Mouse (Mus musculus) cerebellum, postnatal 14 days (tissue): ENCODE data around the gene Abca4.
A peak's percentile ranks its signal among the peaks of the same experiment; 100 is the strongest.

Experiments used
- DNase-seq, 2 experiments: peaks; one replicate each; pipeline ENCODE4 v3.0.0; 2021; ENCODE audit warnings: mixed read lengths in 2 of 2

Abca4 gene

DNA sequence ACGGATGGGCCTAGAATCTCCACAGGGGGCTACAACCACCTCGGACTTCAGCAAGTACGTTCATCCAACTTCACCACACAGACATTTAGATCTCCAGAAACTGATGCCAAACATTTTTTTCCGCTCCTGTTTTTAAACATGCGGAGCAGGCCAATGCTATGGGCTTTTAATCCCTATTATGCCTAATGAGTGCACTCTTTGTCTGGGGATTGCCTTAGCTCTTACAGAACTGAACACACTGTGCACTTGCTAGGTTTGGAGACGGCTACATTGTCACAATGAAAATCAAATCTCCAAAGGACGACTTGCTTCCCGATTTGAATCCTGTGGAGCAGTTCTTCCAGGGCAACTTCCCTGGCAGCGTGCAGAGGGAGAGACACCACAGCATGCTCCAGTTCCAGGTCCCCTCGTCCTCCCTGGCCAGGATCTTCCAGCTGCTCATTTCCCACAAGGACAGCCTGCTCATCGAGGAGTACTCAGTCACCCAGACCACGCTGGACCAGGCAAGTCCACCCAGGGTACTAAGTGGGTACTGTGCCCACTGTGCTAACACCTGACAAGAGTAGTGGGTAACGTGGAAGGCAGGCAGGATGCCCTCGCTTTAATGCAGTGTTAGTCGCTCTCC, 129.4 kb downstream of the Abca4 start:
- DNase-seq, result no peak

DNA sequence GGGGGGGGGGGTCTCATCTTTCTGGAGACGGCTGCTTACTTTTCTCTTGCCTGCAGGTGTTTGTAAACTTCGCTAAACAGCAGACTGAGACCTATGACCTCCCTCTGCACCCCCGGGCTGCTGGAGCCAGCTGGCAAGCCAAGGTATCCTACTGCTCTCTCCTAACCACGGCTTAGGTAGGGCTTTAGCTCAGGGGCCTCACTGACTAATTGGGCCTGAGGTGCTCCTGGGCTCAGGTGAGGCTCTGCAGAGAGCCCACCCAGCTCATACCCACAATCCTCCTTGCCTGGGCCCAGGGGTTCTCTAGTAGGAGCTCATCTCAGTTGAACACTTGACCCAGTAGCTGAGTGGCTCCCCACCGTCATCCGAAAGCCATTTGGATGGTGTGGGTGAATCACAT, 131.8 kb downstream of the Abca4 start:
- DNase-seq, result peak in 1 of 2 experiments; percentile 26

- peak; percentile 97 for DNase-seq
These were observed 132.6 kb downstream of the Abca4 start for GRCm38 (mm10) chr3:122176706-122177390.

GRCm38 (mm10) chr3:122184109-122184508, 139.9 kb downstream of the Abca4 start:
- DNase-seq, result no peak

- no peak for DNase-seq
These were observed 142.7 kb downstream of the Abca4 start for GRCm38 (mm10) chr3:122186975-122187374.

- DNase-seq, result no peak
These were observed 152.5 kb downstream of the Abca4 start for GRCm38 (mm10) chr3:122196621-122197298.

DNA sequence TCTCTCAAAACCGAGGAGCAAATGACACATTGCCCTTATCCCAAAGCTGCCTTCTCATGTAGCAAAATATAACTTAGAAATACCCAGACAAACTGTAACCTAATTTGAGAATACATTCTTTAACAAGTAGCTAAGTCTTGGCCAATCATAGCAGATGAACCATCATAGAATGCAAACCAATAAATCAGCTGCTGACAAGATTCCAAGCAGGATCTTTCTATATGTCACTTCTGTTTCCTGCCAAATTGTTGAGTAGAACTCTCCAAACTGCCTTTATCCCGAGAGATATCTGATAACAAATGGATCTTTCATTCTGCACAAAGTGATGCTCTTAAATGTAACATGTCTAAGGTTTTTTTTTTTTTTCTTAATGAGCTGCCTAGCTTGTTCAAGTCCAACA, 154.3 kb downstream of the Abca4 start:
- no peak for DNase-seq

DNA sequence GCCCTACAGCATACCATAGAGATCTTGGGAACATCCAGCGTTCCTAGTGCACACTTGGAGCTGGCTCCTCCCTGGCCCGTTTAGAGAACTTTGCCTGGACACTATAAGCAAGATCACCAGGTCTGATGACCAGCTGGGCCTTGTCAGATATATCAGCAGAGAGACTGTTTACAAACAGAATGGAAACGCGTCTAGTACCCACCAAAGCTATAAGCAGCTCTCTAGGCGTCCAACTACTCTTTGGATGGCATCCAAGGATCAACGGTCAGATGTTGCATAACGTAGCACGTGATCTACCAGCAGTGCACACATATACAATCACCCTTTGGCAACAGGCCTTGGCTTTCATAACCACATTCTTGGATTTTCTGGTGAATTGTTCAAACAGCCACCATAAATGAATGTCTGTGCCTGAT, 154.7 kb downstream of the Abca4 start:
- peak in 1 of 2 experiments; percentile 30 for DNase-seq

- DNase-seq, result no peak
These were observed 155.4 kb downstream of the Abca4 start for GRCm38 (mm10) chr3:122199600-122199999.

DNA sequence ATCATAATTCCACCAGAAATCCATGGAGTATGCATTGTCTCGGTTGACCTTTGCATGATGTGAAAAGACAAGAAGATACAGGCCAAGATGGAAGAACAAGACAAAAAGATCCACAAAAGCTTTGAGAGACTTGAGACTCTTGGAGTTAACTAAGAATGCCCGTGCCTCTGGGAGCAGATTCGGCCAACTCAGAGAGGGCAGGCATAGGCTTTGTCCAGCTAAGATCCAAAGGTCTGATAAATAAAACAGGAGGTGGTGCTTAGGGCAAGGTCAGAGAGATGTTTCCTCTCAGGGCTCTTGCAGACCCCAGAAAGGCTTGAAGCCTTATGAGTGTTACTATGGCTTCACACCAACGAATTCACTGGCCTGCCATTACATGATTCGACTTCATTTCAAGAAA, 155.8 kb downstream of the Abca4 start:
- no peak for DNase-seq

GRCm38 (mm10) chr3:122200447-122200846, 156.2 kb downstream of the Abca4 start:
- DNase-seq, result no peak

DNA sequence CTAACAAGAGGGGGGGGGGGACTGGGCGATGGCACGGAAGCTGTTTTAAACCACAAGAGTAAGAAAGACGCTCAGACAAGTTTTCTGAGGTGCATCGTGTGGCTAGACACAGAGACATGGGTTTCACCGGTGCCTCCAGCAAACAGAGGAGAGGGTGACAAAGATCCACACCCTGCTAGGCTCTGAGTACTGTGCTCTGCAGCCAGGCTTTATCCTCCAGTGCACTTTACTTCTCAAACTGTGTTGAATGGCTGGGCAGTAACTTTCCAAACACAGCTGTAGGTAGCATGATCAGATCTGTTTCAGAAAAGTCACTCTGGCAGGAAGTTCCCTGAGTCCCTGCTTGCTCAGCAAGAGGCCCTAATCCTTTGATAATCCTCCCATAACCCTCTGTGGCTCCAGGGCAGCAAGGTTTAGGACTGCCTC, 158.1 kb downstream of the Abca4 start:
- DNase-seq, result no peak

GRCm38 (mm10) chr3:122203675-122204329, 159.6 kb downstream of the Abca4 start:
- DNase-seq, result no peak

DNA sequence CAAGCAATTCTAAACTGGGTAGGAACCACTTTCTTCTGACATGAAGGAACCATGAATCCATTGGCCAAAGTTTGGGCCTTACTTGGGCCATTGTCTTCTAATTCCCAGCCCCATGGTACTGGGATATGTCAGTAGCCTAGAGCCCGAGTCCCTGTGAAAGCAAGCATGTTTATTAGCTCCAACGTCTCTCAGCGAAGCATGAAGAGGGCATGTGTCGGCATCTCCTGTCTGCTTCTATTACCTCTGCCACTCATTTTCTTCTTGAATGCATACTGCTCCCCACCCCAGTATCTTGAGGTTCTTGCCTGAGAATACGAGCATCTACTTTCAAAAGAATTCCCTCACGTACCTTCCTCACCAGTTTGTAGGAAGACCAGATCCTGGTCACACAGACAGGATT, 161.5 kb downstream of the Abca4 start:
- peak in 1 of 2 experiments; percentile 55 for DNase-seq

GRCm38 (mm10) chr3:122206279-122207070, 162.2 kb downstream of the Abca4 start:
- peak; percentile 97 to 99 for DNase-seq

DNA sequence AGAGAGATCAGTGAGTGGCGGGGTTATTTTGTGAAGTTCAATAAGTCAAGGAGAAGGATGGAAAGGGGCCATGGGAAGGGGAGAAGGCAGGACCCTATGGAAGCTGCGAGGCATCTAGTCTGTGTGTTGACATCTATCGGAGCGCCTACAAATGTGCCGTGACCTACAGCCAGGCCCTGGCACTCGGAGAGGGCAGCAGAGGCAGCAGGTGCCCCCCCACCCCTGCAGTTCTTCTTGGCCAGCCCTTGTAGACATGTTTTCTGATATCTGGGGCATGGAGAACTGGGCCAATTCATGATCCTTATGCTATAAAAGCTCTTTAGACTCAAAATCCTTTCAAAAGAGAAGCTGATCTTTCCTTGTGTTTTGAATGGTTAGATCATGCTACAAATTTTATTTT, 163.5 kb downstream of the Abca4 start:
- DNase-seq, result peak; percentile 85 to 87

DNA sequence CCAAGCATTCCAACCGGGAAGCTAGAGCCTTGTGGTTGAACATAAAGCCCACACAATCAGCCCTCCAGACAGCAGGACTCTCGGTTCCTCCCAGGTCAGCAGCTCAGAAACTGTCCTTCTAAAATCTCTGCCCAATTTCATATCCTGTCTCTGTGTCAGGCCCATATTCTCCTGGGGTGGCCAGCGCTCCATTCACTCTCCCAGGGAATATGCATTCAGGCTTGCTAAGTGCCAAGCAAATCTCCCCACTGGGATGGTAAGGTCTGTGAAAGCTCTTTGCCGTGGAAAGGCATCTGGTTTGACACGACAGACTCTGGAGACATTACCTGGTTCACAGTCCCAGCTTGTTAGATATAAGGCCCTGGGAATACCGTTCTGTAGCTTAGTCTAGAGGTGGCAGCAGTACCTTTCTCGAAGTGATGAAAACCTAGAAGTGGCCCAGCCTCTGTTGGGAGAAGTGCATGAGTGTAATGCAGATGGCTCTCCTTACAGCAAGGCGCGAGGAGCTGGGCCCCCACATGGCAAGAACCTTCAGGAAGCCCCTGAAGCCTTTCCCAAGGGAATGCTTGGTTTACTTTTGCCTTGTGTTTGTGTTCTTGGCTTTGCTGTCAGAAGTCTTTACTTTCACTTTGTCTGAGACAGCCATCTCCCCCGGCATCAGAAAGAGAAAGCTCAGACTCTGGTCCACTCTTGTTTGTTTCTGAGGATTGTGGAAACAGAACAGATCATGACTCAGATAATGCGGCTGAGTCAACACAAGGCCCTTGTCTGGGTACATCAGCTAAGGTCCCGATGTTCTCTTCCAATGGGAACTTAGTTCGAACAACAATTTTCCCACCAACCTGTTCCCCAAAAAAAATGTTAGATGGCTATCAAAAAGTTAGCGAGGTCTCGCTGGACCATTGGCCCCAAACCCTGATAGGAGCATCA, 164.3 kb downstream of the Abca4 start:
- peak; percentile 46 to 52 for DNase-seq

DNA sequence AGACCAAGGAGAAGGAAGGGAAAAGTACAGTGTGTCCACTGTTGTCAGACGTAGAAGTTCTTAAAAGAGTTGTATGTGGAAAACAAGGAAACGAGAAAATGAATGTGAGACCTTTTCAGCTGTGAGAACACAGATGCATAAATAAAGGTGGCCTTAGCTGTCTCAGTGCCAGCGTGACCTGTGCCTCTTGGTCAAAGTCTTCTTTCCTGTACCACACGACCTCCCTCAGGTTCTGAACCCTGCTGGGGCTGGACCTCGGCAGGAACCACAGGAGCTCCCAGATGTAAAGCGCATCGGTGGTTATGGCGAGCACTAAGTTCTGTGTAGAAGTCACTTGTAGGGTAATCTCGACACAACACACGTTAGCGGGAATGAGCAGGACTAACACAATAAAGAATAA, 165.3 kb downstream of the Abca4 start:
- no peak for DNase-seq

- DNase-seq, result no peak
These were observed 166.2 kb downstream of the Abca4 start for GRCm38 (mm10) chr3:122210434-122210833.

GRCm38 (mm10) chr3:122210846-122211245, 166.6 kb downstream of the Abca4 start:
- no peak for DNase-seq

DNA sequence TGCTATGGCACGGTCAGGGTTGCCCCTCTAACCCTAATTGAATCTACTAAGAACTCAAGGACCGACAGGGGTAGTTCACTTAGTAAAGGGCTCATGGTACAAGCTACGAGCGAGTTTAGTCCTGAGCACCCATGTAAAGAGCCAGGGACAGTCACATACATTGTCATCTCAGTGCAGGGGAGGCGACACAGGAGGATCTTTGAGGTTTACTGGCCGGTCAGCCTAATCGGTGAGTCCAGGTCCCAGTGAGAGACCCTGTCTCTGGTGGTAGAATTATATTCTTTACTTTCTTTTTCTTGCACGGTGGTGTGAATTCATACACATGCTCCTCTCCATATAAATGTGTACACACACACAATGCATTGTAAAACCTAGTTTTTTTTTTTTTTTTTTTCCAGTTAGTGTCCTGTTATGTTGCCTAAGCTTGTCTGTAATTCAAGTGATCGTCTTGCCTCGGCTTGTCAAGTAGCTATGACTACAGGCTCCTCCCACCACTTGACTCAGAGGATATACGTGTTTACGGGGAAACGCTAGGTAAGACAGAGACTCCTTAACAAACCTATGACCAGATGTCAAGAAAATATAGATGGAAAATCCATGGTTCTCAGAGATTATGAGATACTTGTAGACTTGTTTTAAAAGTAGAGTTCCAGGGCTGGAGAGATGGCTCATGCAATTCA, 167.3 kb downstream of the Abca4 start:
- no peak for DNase-seq
